Mouse (Mus musculus): Measurements from ENCODE around the gene Clcnka.

Gene Clcnka

DNA sequence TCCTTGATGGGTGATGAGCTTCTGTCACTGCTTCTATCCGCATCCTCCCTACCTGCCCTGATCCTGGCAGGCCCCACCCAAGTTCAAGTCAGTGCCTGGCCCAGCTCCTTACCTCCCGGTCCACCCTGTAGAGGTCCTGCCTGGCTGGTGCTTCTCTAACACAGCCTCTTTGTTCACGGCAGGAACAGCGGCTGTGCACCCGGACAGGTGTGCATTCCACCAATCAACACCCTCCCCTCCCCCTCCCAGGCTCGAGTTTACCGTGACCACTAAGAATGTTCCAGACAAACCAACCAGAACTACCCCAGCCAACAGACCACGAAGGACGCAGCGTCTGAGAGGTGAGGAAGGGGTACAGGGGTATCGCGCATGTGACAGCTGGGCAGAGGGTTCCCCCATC, at the start of gene Clcnka:
Clcnka (minus strand) TSS at position 180 of the 400 bp plus-strand sequence.
- DNase-seq, result no peak

DNA sequence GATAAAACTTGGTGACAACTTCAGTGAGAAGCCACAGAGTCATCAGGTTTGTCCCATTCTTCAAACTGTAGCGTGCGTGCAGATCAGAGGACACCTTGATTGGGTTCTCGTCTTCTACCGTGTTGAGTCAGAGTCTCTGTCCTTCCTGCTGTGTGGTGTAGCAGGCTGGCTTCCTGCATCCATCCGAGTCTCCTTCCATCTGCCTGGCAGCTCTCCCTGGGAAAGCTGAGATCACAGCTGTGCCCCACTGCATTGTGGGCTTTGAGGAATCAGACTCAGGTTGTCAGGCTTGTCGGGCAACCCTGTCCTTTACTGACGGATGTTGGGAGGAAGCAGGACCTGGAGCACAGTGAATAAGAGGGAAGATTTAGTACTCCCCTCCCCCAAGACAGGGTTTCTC, 47.7 kb upstream of the Clcnka start:
- DNase-seq, result no peak

DNA sequence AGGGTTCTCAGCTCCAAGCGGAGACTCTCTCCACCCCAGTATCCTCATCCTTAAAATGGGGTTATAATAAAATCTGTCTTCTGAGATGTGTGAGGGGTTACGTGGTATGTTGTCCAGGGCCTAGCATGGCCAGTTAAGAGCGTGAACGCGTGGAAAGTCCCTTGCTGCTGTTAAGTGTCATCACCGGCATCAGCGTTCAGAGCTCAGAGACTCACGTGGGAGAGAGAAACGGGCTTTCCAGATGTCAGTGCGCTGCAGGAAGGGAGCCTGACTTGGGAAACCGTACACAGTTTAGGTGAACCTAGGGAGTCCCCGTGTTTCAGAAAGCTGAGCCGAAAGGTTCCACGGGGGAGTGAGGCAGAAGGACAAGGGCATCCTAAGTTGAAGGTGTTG, 46.8 kb upstream of the Clcnka start:
- peak; percentile 25 for DNase-seq

DNA sequence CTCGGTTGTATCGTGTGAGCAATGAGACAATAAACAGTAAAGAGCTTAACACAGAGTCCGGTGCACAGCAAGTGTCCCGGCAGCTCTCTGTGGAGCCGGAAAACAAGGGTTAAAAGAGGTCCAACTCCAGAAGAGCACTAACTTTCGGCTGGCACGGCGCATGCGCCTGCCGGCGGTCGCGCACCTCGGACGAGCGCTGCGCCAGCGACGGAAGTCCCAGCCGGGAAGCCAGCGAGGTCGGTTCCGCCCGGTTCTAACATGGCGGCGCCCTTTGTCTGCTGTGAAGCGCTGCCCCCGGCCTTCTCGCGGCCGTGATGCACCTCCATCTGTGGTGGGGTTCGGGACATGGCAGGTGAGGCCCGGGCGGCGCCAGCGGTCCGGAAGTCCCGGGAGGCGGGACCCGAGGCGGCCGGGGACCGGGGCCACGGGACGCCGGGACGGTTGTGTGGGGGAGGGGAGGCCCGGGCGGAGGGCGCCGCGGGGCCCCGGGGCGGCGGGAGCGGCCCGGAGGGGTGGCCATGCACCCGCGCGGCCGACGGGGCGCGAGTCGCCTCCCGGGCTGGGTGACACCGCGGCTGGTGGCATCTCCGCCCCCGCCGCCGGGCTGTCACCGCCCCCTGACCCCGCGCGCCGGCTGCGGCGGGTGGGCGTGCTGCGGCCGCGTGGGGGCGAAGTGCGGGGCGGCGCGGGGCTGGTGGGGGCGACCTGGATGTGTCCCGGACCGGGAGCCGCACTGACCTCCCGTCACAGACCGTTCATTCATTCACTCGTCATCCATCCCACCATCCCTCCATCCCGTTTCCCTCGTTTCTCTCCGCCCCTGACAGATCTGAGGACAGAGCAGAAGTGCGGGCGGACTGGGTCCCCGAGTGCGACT, 46.2 kb upstream of the Clcnka start, which contains the start of gene Zbtb17:
Zbtb17 (plus strand) TSS at position 204 of the 877 bp plus-strand sequence.
- peak; percentile 95 for DNase-seq

DNA sequence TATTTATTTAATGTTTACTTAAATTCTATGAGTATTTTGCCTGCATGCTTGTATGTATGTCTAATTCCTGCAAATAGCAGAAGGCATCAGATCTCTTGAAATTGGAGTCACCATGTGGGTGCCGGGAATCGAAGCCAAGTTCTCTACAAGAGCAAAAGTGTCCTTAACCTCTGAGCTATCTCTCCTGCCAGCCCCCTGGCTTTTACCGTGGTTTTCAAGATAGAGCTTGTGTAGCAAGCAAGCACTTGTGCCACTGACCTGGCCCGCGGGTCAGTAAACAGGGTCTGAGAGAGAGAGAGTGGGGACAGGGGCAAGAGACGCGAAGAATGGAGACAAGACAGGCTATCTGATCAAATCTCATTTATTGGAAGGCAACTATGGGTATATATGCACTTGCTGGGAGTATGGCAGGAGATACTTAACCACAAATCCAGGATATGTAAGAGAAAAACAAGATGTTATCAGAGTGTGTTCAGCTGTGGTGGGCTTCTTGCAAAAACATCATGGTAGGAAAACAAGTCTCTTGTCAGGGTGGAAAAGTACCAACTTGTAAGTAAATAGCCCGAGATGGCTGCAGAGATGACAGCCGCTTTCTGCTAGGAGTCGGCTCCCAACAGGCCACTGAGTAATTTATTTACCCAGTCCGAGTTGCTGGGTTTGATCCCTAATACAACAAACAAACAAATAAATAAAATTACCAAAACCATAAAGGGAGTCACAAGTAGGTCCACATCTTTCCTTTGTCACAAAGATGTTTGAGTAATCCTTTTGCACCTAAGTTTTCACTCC, 45.3 kb upstream of the Clcnka start:
- no peak for DNase-seq

DNA sequence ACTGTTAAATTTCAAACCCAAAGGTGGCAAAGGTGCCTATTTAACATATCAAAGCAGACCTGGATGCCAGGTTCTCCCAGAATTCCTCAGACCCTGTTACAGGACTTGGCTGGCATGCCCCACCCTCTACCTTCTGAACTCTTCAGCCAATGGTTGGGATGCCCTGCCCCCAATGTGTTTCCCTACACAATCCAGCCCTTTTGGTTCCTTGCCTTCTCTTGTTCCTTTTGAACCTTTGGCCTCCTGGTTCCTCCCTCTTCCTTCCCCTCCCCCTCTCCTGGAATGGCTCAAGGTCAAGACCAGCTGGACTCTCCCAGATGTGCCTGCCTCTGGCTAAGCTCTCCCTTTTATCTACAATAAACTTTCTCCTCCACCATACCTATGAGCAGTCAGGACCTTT, 42.4 kb upstream of the Clcnka start:
- DNase-seq, result no peak

DNA sequence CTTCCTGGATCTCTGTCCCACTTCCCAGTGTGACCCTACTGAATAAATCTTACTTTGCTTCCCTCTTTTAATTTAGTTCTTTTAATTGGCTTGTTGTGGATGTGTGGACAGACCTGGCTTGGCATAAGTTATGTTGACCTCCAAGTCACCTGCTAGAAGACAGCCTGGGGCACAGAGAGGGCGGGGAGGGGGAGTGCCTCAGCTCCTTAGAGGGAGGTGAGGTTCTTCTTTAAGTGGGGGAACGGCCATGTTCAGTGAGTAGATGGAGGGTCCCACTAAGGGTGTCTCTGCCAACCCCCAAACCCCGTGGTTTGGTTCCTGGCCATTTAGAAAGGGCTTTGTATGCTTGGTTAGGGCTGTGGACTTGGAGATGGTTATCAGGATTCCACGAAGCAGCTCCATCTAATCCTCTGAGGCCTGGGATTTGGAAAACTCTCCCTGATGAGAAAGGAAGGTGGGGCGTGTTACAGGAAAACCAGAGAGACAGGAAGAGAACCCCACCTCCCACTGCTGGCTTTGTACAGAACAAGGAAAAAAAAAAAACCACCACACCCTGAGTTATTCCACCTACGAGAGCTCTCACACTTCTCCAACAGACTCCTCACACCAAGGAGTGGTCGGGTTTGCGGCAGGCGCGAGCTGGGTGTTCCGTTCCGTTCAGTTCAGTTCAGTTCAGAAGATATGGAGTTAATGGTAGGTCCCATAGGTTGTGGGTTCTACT, 40.7 kb upstream of the Clcnka start:
- no peak for DNase-seq

DNA sequence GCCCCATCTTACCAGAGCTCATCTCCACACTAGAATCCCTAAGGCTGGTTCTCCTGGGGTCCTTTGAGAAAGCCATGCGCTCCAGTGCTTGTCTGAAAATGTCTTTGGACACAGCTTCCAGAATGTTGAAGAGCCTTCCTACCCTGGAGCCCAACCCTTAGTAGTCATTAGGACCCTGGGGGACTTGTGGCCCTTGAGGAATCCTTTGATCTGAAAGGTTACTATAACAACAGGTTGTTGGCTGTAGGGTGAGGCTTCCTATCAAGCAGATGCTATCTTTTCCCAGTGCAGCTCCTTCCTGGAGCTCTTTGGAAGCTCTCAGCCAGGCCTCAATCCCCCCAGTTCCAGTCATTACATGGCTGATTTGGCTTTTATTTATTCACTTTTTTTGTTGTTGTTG, 37.5 kb upstream of the Clcnka start, which contains the start of gene Srarp:
Srarp (minus strand) TSS at position 132 of the 400 bp plus-strand sequence.
- DNase-seq, result no peak

DNA sequence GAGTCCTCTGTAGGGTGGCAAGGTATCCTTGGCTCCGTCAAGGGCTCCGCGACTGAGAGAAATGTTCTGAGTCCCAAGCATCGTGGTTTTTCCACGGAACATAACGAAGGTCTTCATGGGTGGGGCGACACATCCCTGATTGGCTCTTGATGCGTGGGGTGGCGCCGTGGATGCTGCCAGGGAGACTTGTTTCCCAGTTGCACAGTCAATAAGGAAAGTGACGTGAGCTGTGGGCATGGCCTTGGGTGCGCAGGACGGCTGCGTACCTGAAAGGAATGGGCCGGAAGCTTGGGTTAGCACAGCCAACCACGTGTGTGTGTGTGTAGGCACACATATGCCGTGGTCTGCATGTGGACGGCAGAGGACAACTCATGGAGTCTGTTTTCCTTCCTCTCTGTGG, 34.7 kb upstream of the Clcnka start:
- DNase-seq, result no peak

DNA sequence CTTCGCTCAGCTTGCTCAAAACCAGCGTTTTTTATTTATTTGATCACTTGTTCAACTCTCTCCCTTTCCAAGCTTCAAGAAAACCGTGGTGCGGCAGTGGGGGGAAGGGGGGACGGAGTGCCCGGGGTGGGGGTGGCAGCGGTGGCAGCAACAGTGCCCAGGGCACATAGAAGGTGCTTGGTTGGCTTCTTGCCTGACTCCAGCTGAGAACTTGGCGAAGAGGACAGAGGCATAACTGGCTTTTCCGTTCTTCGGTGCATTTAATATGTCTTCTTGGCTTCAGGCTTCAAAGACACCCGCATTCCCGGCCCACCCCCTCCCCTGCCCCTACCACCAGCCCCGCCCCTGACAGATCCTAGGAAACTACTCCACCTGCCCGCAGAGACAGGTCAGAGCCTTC, 34.1 kb upstream of the Clcnka start:
- DNase-seq, result no peak

DNA sequence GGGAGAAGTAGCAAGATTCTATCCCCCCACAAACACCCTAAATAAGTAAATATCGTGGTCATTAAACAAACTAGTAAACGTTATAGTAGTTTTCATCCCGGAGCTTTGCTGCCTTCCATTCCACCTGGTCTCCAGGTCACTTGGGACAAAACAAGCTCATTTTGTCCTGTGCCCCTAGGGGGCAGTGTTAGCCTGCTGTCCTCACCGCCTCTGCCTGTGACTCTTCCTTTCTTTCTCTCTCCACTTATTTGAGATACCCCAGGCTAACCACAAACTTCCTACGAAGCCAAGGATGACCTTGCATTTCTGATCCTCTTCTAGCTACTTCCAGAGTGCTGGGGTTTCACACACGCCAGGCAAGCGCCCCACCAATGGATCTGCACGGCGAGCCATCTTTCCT, 32.5 kb upstream of the Clcnka start:
- DNase-seq, result peak; percentile 75

DNA sequence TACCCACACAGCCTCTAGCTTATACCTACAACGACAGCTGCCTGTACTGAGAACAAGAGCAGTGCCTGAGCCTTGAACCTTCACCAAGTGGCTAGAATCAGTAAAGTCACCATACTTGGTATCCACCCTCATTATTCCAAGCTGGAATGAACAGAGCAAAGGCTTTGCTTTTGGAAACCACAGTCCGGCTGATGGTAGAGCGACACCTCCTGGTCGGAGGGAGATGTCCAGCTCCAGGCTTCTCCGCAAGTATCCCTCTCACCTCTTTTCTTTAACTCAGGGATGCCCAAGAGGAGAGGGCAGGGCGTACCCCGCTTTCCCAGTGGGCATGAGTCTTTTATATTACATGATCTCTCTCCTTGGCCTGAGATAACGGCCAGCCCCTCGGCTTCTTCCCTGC, 31.3 kb upstream of the Clcnka start:
- DNase-seq, result peak; percentile 47

DNA sequence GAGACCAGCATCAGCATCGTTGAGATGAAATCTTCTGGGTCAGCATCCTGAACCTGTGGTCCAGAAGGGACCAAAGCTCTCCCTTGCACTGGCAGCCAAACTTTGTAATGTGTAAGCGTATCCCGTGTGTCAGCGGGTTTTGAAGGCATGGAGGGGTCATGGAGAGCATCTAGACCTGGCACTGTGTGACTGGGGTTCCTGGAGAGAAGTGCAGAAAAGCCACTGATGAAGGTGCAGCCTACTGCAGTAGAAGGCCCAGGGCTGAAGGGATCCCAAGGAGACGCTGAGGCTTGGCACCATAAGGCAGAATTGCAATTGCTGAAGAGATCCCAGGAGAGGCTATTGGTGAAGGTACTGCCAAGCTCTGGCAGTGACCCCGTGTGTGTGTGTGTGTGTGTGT, 30.9 kb upstream of the Clcnka start:
- no peak for DNase-seq

DNA sequence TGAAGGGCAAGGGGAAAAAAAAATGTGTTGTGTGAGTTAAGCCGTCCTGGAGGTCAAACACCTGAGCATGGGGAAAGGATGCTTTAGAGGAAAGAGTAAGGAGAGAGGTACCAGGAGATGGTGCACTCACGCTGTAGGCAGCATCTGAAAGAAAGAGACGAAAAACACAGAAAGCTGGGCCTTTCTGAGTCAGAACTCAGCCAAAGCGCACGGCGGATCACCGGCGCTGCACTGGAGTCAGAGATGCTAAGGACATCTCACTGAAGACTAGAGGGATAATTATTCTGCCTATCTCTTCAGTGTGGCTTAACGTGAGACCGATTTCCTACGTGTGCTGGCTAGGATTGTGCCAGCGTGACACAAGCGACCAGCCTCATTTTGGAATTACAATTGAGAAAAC, 29.4 kb upstream of the Clcnka start:
- no peak for DNase-seq

DNA sequence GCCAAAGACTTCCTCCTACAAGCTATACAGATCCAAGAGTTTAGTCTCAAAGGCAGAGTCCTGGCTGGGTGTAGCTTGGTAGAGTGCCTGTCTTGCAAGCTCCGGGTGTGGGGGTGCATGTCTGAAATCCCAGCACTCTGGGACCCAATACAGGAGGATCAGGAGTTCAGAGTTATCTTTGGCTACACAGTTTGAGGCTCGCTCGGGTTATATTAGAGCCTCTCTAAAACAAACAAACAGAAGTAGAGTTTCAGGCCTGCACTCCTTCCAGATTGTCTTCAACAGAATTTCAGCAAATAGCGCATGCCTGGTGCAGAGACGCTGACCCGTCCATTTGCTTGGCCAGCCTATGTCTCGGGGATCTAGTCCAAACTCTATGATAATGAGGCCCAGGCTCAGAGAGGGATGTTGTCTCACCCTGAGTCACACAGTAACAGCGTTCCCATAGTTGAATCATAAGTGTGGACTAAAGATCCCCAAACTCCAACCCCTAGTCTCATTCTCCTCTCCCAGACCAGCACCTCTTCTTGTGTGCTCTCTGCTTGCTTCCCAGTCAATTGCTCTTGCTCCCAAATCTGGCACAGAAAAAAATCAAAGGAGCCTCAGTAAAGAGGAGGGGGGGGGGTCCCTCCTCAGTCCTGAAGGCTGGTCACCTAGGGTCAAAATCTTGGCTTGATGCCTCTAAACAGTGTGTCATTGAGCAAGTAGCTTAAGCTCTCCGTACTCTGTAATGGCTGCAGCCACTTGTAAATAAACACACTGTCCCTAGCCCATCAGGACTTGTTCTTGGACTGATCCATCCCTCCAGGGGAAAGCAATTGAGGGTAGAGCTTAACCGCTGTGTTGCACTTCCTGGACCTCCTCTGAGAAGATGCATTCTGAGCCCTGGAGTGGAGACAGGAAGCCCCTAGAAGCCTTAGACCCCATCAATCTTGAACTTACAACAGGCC, 28.5 kb upstream of the Clcnka start:
- DNase-seq, result no peak

DNA sequence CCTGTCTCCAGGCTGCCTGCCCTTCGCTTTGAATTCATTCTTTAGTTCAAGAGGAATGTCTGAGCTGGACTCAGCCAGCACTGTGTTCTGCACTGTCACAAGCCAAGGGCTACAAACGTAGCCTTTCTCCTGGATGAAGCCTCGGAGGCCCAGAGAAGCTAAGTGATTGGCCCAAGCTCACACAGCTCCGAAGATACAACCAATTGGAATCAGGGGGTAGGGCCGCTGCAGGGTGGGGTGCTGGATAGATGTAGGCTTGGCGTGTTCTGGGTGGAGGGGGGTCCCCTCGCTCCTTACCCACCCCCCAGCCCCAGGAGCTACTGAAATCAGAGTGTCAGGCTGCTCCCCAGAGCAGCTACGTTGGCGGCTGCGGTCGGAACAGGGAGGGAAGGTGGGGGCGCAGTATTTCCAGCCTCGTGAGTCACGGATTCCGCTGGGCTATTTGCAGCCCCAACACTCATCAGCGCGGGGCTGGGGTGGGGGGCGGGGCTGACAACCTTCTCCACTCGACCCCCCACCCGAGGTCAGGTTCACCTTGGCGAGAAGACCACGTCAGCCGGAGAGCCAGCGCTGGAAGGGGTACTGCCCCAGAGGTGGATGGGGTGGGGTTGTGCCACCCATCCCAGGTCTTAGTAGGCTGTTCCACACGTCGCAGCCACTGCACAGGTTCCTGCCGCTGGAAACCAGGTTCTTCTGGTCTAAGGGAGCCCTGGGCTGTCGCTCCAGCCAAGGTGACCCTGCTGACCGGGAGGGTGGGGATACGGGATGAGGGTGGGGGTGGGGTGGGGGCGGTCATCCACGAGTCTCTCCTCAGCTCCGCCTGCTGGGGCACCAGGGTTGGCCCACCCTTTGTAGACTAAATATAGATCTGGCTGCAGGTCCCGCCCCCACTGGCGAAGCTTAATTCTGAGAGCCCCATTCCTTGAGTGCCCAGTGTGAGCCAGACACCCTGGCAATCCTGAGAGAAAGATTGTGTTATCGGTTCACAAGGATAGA, 27.3 kb upstream of the Clcnka start:
- peak; percentile 53 for DNase-seq

DNA sequence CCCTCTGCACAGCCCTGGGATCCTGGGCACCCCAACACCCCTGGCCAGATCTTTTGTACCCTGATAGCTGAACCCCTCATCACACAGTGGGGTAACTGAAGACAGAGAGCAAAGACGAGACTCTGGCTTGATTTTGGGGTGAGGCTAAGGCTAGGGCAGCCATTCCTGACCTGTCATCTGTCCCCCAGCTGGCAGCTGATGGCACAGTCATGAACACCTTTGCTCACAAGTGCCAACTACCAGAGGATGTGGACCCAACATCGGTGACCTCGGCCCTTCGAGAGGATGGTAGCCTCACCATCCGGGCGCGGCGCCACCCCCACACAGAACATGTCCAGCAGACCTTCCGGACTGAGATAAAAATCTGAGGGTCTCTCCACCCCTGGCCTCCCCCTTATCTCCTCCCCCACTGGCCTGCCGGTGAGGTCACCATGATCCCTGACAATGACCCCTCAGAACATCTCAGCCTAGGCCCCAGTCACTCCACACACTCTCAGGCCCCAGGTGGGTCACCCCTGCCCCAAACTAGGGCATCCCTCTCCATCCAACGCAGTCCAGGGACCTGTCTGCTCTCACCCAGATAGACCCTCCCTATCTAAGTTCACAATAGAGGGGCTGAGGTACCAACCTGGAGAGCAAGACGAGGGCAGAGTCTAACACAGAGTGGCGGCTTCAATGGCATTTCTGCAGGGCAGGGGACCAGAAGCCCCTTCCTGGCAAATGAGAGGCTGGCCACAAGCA, 25.3 kb upstream of the Clcnka start:
- no peak for DNase-seq

DNA sequence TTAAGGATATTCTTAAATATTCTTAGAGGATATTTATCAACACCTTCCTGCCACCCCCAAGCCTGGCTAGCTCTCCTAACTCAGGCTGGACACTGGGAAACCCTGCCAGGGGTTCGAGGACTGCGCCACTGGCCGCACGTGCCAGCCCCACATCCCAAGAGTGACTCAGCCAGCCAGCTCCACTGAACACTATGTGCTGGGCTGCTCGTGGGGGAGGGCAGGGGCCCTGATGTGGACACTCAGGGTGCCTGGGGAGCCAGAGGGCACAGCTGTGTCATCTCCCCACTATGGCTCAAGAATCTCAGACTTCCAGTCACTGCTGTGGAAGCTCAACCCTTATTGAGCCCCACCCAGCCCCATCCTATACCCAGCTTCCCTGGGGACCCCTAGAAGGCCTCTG, 24.8 kb upstream of the Clcnka start:
- no peak for DNase-seq

DNA sequence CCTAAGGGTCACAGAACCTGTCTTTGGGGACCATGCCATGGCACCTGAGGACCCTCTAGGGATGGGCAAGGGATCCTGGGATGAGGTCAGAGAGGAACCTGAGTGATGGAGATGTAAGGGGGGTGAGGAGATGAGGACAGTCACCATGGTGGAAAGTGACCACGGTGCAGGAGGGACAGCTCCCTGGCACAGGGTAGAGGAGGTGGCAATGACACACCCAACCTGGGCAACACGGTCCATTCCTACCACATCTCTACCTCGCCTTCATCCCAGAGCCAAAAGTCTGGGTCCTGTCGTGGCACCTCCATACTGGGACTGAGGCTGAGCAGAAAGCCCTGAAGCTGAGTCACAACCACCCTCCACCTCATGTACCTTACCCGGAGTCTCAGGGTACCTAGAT, 24.3 kb upstream of the Clcnka start:
- DNase-seq, result no peak

DNA sequence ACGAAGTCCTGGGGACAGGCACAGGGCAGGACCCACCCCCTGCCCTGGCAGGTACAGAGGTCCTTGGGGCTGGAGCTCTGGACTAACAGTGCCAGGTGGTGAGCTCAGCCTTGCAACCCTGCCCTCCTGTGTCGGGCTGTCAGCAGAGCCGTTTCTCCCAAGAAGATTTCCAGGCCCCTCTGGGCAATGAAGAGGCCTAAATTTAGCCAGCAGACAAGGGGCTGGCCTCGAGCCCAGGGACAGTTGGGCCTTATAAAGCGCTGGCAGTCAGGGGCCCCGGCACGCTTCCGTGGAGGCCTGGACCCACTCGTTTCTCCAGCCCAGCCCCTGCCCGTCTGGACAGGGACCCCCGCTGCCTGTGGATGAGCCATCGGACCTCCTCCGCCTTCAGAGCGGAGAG, 22.9 kb upstream of the Clcnka start:
- DNase-seq, result no peak

Data from embryo, embryonic 11 days (tissue).